Mouse (Mus musculus): ENCODE results near the gene Tapbp. TPM values are rescaled to one million over a fixed set of nuclear protein-coding genes. Genes with fewer than 3 reads are reported as not detected.
"Not testable (repeated sequence)": the region's sequence is repeated elsewhere in the genome, so short reads cannot be mapped to it uniquely, and the experiment has no call there.

Gene Tapbp
- total RNA-seq, 2 experiments from 2014 or later, result 31.8 to 34.7 TPM

DNA sequence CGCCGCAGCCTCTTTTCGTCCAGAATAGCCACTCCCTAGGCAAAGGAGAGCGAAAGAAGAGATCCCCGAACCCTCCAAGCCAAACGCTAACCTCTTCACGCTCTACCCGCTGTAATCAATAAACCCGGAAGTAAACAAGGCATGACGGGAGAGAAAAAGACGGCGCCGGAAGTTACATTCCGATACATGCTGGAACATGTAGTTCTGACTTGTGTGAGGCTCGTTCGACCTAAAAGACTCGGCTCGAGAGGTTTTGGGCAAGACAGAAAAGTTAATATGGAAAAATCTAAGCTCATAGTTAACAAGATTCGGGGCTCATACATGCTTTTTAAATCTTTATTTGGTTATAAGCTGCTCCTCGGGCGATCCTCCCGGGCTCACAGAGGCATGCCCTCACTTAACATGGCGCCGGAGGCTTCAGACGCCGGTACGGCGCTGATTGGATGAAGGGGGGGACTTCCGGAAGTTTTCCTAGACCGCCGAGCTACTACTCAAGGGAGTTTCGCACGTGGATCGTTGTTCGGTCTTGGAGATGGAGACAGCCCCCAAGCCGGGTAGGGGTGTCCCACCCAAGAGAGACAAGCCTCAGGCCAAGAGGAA lies 24.6 kb downstream of the Tapbp start, which contains the start of the genes Pfdn6 and Wdr46:
Pfdn6 (minus strand) TSS at position 138 of the 600 bp plus-strand sequence.
Wdr46 (plus strand) TSS at position 455 of the 600 bp plus-strand sequence.
- intact Hi-C loops (cut with DNase I), result loop anchor here (2.0 kb wide), 1 partner anchor 14 kb away; the partner anchor contains the start of gene Vps52
- peak; percentile 77 to 80 for DNase-seq

DNA sequence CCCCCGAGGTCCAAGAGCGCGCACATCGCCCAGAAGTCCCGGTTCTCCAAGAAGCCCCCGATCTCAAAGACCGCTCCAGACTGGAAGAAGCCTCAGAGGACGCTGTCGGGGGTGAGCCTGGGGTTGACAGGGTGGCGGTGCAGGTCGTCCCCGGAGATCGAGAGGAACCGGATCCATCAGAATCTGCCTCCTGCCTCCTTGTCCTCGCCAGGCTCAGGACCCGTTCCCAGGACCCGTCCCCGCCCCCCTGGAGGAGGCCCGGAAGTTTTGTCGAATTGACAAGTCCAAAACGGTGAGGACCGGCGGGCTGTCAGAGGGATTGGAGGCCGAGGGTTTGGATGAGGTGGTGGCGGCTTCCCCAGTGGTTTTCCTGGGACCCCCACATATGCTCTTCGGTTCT lies 25.3 kb downstream of the Tapbp start:
- no peak for DNase-seq
- intact Hi-C loops (cut with DNase I), result loop anchor here (2.0 kb wide), 1 partner anchor 14 kb away; the partner anchor contains the start of gene Vps52

GRCm38 (mm10) chr17:33941381-33941780 lies 25.7 kb downstream of the Tapbp start:
- DNase-seq, result no peak
- intact Hi-C loops (cut with DNase I), result loop anchor here (2.0 kb wide), 1 partner anchor 13 kb away; the partner anchor contains the start of gene Vps52

- intact Hi-C loops (cut with DNase I), result no loop called here
- no peak for DNase-seq
Observed at GRCm38 (mm10) chr17:33943454-33943853, 27.8 kb downstream of the Tapbp start.

DNA sequence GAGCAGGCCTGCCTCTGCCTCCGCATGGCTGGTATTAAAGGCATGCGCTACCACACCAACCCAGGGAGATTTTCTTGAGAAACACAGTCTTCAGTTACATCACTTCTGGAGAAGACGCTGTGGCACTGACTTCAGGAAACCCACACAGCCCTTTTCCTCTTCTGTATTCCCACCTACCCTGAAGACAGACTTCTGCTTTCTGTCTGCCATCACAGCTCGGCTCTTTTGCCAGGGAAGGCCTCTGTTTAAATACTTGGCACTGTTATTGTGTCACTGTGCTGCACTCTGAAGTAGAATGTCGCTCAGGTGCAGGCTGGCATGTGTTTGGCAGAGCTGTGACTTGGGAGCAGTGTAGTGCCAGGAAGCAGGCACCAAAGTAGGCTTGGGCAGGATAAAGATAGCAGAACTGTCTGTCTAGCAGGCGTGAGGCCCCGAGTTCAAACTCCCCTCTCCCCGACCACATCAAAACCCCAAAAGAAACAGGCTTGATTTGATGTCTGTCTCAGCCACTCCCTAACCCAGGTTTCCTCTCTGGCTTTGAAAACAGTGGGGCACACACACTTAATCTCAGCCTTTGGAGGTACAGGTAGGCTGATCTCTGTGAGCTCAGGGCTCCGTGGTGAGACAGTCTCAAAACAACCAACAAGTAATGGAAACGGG lies 31.9 kb downstream of the Tapbp start:
- intact Hi-C loops (cut with DNase I), result no loop called here

GRCm38 (mm10) chr17:33948090-33948904 lies 32.6 kb downstream of the Tapbp start:
- peak in 1 of 2 experiments; percentile 11 for DNase-seq

More for the DNA sequence above, 31.9 kb downstream of the Tapbp start:
- DNase-seq, result no peak

GRCm38 (mm10) chr17:33948905-33949537 lies 33.3 kb downstream of the Tapbp start:
- no peak for DNase-seq
- intact Hi-C loops (cut with DNase I), result no loop called here

More at GRCm38 (mm10) chr17:33948090-33948904, 32.6 kb downstream of the Tapbp start:
- intact Hi-C loops (cut with DNase I), result no loop called here

DNA sequence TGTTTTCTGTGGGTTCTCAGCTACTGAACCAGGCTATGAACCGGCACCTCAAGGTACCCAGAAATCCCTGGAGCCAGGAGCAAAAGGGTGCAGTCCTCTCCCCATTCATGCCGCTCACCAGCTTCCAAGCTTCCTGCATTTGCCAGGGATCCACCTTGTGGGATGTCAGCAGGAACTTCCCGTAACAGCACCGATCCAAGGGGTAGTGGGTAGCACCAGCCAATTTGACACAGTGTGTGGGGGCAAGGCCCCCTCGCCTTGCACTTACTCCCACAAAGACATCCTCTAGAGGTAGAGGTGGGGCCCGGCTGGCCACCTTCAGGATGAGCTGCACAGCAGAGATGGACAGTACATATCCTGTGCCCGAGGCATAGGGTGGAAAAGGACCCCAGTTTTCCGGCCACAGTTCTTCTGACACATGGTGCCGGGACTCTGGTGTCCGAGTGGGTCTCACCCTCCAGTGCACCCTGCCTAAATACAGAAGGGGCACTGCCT lies 34.5 kb downstream of the Tapbp start:
- DNase-seq, result no peak
- intact Hi-C loops (cut with DNase I), result no loop called here

GRCm38 (mm10) chr17:33951021-33951946 lies 35.6 kb downstream of the Tapbp start, which contains the start of gene B3galt4:
Gene B3galt4, minus strand, starts transcription at chr17:33951488.
- peak; percentile 52 to 59 for DNase-seq
- intact Hi-C loops (cut with DNase I), result no loop called here

DNA sequence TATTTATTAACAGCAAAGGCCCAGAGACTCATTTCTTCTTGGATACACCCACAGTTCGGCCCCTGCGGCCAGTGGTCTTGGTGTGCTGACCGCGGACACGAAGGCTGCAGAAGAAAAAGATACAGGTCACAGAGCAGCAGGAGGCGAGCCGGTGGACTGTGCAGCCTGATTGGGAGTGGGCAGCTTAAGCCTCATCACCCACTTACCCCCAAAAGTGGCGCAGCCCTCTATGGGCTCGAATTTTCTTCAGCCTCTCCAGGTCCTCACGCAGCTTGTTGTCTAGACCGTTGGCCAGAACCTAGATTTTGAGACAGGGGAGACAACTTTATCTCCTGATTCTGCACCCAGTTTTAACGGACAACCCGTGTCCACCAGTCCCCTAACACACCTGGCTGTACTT lies 36.3 kb downstream of the Tapbp start:
- intact Hi-C loops (cut with DNase I); DNase-seq: not testable (repeated sequence)

GRCm38 (mm10) chr17:33952879-33953278 lies 37.2 kb downstream of the Tapbp start:
- intact Hi-C loops (cut with DNase I), result no loop called here
- no peak for DNase-seq

DNA sequence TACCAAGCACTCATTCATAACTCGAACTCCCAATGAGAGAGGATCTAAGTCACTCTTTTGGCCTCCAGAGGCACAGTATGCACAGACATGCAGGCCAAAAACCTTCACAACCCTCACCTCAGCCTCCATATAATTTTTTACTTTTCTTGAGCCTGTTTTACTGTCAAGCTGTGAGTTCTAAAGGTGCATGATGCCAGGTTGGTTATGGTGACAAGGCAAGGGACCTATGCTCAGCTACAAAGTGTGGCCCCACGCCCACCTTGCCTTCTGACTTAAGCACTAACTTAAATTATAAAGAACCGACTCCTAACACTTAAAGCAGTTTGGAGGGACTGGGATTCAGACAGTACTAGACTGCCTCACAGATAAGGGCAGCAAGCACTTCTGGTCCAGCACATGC lies 37.6 kb downstream of the Tapbp start:
- intact Hi-C loops (cut with DNase I), result no loop called here
- no peak for DNase-seq

DNA sequence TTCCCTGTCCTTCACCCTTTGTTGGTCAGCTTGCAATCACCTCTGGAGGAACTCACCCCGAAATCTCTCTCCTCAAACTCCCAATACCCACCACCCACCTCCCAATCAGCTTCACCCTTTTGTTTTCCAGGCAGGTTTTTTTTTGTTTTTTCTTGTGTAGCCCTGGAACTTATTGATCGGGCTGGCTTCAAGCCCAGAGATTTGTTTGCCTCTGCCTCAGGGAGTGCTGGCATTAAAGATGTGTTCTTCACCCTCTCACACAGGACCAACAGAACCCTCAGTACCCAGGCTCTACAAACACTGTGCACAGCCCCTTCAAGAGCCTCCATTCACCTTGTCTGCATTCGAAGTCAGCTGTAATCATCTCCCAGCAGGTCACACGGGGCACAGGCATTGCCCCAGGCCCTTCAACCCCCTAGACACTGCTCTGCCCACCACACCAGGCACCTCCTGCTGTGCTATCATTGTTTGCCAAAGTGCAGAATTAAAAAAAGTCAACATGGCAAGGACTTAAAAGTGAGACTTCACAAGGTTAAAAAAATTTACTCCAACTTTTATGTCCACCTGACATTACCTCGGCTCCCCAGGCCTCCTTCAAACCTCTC lies 38.4 kb downstream of the Tapbp start:
- intact Hi-C loops (cut with DNase I), result loop anchor here (2.0 kb wide), 1 partner anchor 13 kb away; the partner anchor contains the start of genes Pfdn6 and Wdr46
- DNase-seq, result no peak

- intact Hi-C loops (cut with DNase I), result loop anchor here (2.0 kb wide), 1 partner anchor 14 kb away; the partner anchor contains the start of genes Pfdn6 and Wdr46
- DNase-seq, result no peak
Observed at GRCm38 (mm10) chr17:33954646-33955554, 39.2 kb downstream of the Tapbp start.

DNA sequence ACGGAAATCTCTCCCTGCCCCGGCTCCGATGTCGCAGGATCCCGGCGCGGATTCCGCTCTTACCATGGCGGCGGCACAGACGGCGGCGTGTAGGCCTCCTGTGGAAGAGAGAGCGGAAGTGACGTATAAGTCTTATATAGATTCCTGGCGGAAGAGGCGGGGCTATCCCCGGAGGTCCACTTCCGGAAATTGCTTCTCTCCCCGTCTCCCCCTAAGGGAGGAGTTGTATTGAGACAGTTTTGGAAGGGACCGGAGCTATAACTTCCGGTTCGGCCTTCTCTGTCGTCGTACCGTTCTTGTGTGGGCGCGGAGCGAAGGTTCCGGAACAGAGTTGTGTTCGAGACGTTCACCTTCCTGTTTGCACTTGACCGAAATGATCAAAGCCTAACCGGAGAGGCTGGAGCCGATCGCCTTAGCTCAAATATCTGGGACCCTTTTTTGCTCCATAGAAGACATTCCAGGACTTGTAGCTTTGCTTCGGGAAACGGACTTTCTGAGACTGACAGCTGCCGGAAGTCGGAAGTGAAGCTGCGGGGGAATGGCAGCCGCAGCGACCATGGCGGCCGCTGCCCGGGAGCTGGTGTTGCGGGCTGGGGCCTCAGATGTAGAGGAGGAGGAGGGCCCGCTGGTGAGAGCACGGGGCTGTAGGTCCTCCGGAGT lies 40.0 kb downstream of the Tapbp start, which contains the start of the genes Vps52 and Rps18:
Vps52 (plus strand) TSS at position 258 of the 660 bp plus-strand sequence.
Rps18 (minus strand) TSS at position 447 of the 660 bp plus-strand sequence.
- DNase-seq, result peak; percentile 90 to 93
- intact Hi-C loops (cut with DNase I), result loop anchor here (2.0 kb wide), 1 partner anchor 15 kb away; the partner anchor contains the start of genes Pfdn6 and Wdr46

GRCm38 (mm10) chr17:33956336-33956735 lies 40.6 kb downstream of the Tapbp start:
- DNase-seq, result no peak
- intact Hi-C loops (cut with DNase I), result no loop called here

DNA sequence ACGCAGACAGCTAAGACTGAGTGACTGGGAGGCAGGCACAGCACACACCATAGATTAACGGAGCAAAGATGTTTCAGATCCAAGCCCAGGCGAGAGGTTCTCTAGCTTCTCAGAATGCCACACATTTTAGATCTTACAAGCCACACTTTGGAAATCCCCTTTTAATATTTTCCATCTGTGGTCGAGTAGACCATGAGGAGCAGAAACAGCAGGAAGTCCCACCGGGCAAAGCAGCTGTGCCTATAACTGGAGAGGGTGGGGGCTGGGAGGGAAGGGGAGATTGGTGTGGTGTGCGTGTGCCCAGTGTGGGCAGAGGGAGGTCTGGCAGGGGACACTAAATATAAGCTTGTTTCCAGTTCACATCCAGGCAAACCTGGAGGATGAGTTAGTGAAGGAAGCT lies 41.8 kb downstream of the Tapbp start:
- intact Hi-C loops (cut with DNase I), result no loop called here

More for the DNA sequence above, 41.8 kb downstream of the Tapbp start:
- DNase-seq, result no peak
